Mouse (Mus musculus) thymus, postnatal 36 days (tissue): ENCODE data around the gene Cd48.
"Not testable (repeated sequence)": the region's sequence is repeated elsewhere in the genome, so short reads cannot be mapped to it uniquely, and the experiment has no call there.

Experiments
- DNase-seq, 2 experiments: peaks; one replicate each; pipeline ENCODE4 v3.0.0; 2022; ENCODE audit warnings: mixed read lengths in 2 of 2

Gene Cd48

DNA sequence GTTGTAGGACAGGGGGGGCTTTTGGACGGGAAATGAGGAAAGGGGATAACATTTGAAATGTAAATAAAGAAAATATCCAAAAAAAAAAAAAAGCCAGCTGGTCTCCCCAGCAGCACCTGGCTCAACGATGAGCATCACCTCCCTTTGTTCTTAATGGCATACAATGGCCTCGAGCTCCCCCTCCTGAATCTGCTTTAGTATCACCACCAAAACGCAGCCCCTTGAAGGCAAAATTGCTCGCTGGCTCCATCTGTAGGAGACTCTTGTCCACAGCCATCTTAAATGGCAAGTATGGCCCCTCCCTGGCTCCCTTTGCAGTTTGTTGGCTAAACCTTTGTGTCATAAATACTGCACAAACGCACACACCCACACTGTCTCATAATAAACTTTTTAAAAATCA lies 17.2 kb downstream of the Cd48 start:
- DNase-seq: peak; percentile 79 to 81

DNA sequence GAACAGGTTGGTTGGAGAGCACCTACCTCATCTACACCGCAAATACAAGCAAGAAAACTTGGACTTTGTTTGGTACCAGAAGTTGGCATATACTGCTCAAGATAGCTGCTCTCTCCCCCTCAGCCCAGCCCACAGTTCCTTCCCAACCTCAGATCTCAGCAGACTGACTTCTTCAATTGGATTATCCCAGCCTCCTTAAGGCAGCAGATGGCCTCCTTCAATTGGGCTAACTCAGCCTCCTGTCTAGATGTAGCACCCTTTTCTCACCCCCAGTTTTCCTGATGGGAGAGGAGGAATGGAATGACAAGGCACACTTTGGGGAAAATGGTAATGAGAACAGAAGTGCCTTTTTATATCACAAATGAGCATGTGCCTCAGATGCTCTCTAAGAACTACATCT lies 31.9 kb downstream of the Cd48 start:
- not testable (repeated sequence) for DNase-seq

DNA sequence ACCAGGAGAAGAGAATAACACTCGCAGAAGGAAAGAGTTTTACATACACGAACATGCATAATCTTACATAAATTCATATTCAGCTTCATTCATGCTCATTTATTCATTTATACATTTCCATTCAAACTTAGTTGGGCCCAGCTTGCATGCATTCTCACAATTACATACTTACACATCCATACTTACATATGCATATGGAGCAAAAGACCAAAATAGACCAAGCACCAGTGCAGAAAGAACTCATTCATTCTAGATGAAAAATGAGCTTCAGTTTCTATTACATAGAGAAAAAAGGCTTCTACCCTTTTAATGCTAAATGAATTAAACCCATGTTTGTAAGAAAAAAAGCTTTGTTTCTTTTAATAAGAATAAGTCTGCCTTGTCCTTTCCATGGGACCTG lies 33.6 kb downstream of the Cd48 start:
- no peak for DNase-seq

DNA sequence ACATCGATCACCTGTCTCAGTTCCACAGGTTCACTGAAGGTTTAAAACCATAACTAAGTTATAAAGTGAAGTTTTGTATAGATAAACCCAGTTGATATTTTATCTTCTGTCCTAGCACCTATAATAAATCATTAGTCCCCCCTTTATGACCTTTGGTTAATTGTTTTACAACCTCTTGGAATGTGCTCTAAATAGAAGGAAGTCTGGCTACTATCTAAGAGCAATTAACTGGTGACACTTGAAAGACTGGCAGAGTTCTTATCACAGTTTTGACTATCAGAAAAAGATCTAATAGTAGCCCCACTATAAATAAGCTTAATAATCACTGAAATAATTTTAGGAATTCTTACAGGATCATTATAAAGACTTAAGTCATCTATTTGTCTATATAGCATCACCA lies 34.4 kb downstream of the Cd48 start:
- no peak for DNase-seq

DNA sequence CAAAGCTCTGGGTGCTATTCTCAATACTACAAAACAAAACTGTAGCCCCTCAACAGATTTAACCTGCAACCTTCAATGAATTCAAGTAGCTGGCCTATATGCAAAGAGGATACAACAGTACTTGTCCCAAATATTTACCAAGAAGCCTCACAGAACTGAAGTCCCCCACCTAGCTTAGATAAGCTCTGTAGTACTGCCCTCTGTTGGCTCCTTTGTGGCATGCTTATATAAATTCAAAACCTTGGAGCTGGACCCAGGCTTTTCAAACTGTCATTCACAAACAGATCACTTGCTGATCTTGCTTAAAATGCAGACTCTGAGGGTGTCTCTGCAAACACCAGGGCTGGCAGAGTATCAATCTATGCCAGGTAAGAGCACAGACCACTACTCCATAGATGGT lies 49.4 kb downstream of the Cd48 start:
- DNase-seq: no peak

DNA sequence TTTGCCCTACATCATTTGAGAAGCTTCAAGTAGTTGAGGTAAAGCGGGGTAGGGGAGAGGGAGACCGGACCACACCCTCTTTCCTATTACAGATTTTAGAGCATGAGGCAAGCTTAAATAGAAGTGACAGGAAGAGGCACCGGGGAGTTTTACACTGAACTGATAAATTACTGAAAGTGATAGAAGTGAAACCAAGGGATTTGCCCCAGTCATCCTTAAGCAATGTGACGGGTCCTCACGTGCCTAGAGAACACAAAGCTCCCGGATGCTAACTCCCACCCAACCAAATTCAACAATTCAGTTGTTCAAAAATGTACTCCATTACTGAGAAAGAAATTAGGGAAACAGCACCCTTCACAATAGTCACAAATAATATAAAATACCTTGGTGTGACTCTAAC lies 53.1 kb downstream of the Cd48 start:
- DNase-seq: no peak

DNA sequence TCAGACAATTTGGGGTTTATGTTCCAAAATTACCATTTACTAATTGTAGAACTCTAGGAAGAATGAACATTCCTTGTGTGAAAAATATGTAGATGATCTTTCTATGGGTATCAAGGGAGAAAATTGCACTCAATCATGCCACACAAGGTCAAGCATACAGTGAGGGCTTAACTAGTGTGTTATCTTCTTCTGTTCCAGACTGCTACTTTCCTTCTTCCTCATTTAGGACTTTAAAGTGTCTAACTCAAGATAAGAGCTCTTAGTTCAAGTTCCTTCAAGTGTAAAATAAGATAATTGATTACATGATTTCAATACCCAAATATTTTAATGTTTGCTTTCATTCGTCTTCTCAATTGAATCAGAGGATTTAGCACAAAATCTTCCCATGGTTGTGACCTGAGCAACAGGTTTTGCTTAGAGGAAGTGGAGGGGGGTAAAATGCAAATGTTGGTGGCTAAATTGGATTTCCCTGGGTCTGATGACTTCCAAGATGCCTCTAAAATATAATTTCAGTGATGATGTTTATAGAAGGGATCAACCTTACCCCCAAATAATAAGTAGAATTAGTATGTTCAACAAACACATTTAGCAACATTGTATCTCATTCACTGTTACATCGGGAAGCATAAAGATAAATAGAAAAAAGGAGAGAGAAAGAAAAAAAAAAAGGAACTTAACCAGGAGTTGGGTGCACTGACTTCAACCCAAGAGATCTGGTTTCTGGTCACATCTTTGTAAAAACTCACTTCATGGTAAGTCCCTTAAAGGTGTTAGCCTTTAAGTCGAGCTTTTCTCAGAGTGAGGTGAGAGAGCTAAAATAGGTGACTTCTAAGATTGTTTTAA lies 66.5 kb downstream of the Cd48 start:
- no peak for DNase-seq
